Mouse (Mus musculus) cerebellum, postnatal 25 days (tissue): ENCODE data around the gene Kndc1.

Source experiments
- DNase-seq, 2 experiments: peaks; one replicate each; pipeline ENCODE4 v3.0.0; 2021; ENCODE audit warnings: mixed read lengths in 2 of 2

The Kndc1 gene

DNA sequence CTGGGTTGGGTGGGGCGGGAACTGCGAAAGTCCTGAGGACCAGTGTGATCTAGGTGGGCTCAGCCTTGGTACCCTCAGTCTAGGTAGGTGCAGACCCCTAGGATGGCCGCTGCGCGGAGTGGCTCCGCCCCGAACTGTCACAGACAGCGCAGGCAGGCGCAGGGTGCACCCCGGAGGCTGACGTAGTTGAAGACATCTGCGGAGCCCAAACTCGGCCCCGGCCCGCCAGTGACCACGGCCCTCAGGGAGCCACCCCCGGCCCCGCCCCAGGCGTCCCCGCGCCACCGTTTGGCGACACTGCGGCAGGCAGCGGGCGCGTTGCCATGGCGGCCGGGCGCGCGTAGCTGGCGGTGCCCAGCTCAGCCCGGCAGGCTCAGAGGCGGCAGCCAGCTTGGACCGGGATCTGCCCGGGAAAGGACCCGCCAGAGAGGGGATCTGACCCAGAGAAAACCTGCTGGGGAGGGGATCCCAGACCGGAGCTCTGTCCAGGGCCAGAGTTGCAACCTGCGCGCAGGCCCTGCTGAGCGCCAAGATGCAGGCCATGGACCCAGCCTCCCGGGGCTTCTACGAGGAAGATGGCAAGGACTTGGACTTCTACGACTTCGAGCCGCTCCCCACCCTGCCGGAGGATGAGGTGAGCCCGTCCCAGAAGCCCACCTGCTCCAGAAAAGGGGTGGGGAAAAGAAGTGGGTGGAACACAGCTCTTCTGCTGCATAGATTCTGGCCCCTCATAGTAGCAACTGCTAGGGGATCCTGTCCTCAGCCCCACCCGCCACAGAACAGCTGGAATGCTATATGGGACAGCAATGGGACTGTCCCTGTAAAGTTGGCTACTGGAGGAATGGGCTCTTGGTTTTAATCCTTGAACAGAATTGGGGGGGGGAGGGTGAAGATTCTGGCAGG is at the start of gene Kndc1:
Gene Kndc1, plus strand, starts transcription at position 42 of the 903 bp plus-strand sequence.
- peak; percentile 90 to 93 for DNase-seq

DNA sequence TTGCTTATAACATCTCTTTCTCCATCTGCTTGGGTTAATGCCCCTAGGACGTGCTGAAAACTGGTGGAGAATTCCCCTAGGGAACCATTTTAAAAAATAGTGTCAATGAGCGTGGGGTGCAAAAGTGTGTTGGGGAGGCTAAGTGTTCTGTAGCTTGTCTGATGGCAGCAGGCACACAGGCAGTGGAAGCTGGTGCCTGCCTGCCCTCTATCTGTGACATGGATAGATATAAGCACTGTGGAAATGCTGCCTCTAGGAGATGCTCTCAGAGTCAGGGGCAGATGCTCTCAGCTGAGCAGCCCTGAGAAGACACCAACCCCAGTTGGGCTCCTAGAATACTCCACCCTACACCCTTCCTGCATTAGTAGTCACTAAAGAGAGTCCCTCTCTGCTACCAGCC is 49.4 kb upstream of the Kndc1 start:
- no peak for DNase-seq

DNA sequence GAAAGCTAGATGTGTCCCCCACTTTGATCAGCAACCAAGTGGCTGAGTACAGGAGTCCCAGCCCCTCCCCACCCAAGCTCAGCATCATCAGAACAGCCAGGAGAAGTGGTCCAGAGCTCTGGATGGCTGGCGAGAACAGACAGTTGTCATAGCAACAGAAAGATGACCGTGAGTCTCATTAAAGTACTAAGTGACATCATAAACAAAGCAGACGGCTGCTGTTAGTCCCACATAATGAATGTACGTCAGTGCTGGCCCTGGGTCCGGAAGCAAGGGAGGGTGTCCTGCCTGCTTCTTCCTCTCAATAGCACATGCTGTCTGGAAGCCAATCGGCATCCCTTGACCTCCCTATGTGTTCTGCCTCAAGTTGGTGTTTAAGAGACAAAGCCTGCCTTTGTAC is 44.3 kb upstream of the Kndc1 start:
- DNase-seq, result no peak

DNA sequence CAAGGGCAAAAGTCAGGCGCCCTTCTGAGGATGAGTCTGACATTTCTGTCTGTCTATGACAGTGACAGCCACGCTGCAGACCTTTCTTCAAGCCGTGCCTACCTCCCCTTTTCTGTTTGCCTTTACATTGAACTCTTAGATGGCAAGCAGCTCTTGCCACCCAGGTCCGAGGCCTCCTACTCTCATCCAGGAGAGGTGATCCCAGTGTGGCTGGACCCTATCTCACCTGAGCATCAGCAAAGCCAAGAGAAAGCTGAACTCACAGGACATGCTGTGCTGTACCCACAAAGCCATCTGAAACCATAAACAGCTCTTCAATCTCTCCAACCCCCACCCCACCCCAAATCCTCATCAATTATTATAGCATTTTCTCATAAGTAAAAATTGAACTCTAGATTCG is 43.8 kb upstream of the Kndc1 start:
- DNase-seq, result no peak

DNA sequence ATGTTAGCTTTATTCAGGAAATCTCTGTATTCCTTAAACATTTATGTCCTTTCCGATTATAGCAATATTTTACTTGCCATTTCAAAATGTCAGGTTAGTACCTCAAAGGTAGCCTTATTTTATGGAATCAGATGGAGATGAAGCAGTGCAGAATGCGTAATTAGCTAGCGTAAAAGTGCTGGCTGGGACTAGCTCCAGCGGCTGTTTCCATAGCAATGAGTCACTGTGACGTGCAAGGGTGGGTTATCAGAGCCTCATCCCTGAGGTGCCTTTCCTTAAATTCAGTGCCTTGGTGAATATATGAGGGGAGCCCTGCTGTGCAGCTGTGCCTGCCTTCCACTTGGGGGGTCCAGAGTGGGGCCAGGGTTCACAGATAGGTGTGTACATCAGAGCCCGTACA is 43.4 kb upstream of the Kndc1 start:
- no peak for DNase-seq

DNA sequence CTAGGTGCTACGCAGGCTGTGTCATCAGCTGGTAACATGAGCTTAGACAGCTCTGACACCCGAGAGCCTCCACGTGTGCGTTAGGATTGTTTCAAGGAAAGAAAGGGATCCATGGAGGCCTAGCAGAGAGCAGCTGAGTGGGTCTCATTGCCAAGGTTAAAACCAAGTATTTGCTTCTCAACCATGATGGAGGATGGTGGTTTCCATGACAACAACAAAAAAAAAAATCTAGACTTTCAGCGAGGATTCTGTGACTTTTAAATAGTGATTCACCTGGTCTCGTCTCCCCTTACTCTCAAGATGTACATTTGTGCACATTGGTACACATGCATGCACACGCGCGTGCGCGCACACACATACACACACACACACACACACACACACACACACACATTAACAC is 39.2 kb upstream of the Kndc1 start:
- no peak for DNase-seq

DNA sequence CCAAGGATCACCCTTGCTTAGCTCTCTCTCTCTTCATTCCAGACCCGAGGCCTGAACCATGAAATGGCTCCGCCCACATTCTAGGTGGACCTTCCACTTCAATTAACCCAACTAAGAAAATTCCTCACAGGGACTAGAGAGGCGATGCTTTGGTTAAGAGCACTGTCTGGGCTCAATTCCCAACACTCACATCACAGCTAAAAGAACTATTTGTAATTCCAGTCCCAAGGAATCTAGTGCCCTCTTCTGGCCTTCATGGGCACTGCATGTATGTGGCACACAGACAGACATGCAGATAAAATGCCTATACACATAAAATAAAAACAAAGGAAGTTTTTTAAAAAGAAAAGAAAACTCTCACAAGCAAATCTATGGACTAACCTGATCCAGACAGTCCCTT is 33.1 kb upstream of the Kndc1 start:
- peak; percentile 76 to 85 for DNase-seq

DNA sequence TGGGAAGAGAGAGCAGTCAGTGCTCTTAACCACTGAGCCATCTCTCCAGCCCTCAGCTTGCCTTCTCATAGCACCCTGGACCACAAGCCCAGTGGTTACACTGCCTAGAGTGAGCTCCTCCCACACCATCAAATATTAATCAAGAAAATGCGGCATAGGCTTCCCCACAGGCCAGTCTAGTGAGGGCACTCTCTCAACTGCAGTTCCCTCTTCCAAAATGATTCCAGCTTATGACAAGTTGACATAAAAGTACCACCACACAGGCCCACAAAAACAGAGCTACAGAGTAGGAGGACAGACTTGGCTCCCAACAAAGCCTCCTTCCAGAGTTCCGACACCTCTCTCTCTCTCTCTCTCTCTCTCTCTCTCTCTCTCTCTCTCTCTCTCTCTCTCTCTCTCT is 31.4 kb upstream of the Kndc1 start:
- no peak for DNase-seq

DNA sequence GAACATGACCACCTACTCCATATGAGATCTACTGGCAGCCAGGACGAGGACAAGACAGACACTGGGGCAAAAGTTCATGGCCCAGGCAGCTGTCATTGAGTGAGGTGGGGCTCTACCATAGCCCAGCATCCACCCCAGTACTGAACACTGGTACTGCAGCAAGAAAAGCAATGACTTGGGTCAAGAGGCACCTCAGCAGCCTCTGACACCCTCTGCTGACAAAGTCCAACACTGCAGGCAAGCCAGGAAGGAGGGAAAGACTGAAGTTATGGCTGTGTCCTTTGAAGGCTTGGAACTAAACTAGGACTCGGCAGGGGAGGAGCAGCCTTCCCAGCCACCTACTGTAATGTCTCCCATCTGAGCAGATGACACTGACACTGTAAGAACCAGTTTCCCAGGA is 30.2 kb upstream of the Kndc1 start:
- peak; percentile 38 to 55 for DNase-seq

DNA sequence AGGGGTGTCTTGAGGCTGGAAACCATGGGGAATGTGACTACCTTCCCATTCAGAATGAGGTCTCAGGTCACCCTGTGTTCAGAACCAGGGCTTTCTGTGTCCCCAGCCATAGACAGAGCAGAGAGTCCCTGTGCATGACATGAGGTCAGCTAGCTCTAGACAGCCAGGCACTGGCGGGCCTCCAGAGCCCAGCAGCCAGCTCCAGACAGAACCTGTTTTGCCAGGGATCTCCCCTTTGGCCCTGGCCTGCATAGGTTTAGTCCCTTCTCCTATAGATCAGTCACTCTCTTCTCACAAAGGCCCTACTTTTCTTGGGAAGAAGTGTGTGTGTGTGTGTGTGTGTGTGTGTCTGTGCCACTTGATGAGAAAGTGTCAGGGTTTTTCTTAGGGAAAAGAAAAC is 29.6 kb upstream of the Kndc1 start:
- peak in 1 of 2 experiments; percentile 34 for DNase-seq

DNA sequence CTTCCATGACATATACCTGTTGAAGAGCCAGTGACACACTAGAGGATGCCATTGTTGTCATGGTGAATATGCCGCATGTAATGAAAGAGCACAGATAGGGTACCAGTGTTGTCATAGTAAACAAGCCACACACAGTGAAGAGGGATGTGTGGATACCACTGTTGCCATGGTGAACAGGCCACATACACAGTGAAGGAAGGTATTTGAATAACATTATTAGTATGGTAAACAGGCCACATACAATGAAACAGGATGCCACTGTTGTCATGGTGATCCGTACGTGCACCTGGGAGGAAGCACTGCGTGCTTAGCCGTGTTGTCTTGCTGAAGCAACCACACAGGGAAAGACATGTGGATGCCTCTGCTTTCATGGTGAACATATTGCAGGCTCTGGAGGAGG is 23.5 kb upstream of the Kndc1 start:
- DNase-seq, result no peak

DNA sequence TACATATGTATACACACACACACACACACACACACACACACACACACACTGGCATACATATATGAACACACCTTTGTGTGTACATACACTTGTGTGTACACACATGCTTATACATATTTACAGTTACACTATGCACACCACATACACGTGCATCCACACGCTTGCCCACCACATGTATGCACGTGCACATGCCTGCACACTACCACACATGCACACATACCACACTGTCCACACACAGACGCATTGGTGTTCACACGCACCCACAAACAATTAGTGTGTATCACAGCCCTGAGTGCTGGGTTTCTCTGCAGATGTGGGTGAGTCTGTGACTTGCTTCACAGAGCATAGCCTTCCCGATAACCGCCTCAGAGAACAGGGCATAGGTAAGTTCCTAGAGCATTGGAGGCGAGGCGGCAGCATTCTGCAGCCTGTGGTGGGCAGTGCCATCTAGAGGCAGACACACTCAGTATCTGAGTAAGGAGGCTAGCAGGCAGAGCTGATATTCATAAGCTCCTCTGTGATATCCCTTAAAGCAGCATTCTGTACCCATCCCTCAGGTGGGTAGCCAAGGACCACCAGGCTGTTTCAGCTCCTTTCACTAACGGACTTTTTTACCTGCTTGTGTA is 17.2 kb upstream of the Kndc1 start:
- DNase-seq, result peak; percentile 76 to 84

DNA sequence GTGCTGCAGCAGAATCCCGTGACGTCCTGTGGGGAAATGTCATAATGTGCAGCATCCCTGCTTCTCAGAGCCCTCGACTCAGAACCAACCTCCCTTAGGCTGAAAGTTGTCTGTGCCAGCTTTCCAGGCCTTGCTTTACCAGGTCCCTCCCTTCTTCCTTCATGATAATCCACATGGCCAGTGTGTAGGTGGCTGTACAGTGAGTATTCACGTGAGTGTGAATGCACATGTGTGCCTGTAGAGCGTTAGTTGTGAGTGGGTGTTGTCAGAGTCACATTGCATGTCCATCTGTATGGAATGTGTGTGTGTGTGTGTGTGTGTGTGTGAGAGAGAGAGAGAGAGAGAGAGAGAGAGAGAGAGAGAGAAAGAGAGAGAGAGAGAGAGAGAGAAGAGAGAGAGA is 16.4 kb upstream of the Kndc1 start:
- no peak for DNase-seq

DNA sequence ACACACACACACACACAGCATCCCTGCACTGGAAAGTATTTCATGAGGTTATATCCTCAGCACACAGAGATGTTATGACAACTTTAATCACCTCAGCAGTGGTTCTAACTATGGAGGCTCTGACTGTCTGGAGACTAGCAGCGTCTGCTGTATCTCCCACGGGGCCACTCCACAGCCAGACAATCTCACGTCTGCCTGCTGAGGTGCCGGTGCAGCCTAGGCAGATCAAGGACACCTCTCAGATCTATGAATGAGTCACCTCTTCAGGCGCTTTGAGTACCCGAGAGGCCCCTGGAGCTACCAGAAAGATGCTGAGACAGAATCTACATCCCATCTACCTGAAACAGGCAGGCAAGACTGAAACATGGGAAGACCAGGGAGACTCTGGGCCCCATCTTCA is 15.9 kb upstream of the Kndc1 start:
- DNase-seq, result no peak

DNA sequence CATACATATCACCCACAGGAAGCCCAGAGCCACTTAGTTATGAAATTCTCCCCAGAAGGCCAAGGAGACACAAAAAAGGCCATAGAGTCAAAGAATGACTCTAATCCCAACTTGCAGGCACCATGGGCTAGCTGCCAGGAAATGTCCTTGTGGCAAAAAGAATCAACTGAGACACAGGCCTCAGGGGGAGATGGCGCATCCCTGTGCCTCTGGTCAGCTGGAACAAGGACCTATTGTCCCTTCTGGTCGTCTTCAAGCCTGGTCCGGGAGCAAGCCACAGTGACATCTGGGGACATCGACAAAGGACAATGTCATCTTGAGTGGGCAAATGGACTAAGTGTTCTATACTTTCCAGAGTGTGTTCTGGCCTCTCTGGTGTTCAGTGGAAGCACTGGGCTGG is 11.0 kb upstream of the Kndc1 start:
- peak; percentile 3 to 19 for DNase-seq

DNA sequence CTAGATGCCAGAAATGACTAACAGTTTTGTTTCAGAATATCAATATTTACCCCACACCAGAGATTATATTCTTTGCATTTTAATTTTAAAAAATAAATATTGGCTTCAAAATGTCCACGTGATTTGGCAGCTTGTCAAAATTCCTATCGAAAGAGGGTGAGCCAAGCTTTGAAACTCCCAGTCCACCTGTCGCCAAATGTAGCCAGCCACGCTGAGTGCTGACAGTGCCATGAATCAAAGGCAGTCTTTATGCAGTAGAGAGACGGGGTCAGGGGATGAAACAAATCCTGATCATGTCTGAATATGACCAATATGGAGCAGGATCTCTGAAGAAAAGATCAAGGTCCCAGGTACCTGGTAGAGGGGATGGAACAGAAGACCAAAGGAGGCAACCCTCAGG is 2.7 kb upstream of the Kndc1 start:
- peak in 1 of 2 experiments; percentile 27 for DNase-seq

DNA sequence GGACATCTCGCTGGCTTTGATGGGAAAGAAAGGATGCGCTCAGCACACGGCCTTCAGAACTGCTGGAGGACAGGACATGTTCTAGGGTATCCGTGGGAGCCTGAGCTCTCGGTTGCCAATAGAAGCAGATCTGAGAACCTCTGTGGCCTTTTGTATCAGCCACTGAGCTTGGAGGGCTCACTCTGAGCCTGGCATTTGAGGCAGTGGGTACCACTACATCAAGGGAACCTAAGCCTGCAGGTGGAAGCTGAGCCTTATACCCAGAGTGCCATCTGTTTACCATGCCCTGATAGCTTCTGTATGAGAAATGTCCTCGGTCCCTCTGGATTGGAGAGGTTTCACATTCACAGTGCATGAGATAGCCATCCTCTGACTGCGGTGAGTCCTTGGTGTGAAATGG is 1.8 kb downstream of the Kndc1 start:
- DNase-seq, result peak; percentile 42 to 60

DNA sequence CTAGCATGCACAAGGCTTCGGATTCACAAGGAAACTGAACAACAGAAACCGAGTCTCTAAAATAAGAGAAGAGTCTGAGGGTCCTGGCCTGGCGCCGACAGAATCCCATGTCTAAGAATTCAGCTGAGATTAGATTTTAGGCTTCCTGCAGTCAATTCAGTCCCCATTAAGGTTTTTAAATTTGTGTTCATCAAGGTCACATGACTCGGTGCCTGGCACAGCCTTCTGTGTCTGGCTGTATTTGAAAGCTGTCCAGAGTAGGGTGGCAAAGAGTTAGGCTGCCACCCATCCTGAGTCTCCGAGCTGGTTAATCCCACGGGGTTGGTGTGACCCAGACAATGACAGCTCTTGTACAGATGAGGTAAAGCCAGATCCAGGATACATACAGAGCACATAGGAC is 2.3 kb downstream of the Kndc1 start:
- DNase-seq, result peak; percentile 64 to 66

DNA sequence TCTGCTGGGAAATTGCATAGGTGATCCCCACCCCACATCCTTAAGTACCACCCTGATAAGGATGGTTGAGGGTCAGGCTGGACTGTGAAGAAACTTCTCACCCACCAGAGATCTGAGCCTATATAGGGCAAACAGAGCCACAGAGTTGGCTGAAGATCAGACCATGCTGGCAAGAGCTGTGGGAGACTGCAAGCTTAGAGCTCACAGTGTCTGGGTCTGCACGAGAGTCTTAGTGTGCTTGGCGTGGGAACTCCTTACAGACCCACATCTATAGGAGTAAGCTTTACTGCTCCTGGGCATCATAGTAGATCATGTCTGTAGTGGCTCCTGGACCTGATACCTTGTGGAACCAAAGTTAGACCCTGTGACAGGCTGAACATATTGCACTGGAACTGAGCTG is 4.1 kb downstream of the Kndc1 start:
- DNase-seq, result peak; percentile 64 to 65

DNA sequence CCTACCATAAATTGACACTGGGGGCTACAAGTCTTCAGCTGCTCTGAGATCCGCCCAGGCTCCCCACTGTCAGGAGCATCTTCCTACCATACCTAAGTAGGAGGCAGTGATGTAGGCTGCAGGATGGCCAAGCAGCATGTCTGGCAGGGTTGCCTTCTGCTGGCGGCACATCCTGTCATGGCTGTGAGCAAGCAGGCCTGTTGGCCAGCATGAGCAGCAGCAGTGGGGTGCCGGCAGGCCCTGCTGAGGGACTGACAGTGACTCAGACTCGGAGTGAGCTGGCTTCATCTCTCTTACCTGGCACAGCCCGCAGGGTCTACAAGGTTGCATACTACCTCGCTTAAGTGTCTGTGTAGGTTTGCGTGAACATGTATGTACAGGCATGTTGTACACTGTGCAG is 5.0 kb downstream of the Kndc1 start:
- DNase-seq, result peak; percentile 93

DNA sequence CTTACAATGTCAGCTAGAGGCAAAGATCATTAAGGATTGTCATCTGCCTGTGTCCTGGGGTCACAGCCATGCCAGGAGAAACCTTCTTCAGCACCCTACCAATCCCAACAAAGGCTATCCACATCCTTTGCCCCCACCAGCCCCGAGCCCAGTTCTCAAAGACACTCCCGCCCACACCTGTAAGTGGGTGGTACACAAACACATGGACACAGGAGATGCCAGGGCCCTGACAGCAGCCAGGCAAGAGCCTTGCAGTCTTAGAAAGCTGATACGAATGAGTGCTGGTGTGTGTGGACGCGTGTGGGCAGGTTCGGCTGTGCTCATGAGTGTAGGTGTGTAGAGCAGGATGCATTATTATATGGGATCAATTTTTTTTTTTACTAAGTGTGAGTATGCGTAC is 6.0 kb downstream of the Kndc1 start:
- peak in 1 of 2 experiments; percentile 58 for DNase-seq

DNA sequence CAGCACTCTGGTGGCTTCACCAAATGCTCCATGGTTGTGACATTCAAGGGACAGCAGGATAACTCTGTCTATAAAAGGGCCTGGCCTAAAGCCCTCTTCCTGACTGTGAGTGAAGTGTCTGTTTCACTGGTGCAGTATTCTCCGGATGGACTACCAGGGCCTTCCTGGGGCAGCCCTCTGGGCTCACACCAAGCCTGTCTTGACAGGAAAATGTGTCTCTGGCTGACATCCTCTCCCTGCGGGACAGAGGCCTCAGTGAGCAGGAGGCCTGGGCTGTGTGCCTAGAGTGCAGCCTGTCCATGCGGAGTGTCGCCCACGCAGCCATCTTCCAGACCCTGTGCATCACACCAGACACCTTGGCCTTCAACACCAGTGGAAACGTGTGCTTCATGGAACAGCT is 6.4 kb downstream of the Kndc1 start:
- DNase-seq, result peak; percentile 93 to 94

DNA sequence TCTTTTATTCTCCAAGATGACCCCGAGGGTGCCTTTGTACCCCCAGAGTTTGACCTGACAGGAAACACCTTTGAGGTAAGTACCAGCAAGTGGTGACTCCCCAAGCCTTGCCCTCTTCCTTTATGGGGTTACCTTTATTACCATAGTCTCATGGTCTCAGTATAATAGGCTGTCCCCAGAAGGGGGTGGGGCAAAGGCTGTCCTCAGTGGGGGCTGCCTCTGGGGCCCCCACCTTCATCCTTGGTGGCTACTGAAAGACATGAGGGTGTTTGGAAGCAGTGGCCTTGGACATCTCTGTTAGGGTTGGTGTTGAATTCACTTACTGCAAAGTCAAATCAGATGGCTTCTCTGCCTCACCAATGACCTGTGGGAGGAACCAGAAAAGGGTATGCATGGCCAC is 7.5 kb downstream of the Kndc1 start:
- DNase-seq, result no peak

DNA sequence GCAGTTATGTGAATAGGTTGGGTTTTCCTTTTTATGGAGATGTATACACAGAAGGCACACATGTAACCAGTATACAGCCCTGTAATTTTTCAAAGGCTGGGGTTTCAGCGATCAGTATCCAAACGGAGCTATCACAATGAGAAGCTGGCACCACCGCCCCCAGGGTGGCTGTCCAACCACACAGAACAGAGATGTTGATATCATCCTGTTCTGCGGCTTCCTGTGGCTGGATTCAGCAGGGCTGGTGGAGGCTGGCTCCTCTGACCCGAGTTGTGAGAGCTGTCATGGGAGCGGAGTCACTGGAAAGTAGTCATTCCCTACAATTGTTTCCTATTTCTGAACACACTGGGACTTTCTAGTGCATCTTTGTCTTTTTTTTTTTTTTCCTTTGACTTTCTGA is 10.8 kb downstream of the Kndc1 start:
- peak in 1 of 2 experiments; percentile 28 for DNase-seq
